In the genomic region with DNA sequence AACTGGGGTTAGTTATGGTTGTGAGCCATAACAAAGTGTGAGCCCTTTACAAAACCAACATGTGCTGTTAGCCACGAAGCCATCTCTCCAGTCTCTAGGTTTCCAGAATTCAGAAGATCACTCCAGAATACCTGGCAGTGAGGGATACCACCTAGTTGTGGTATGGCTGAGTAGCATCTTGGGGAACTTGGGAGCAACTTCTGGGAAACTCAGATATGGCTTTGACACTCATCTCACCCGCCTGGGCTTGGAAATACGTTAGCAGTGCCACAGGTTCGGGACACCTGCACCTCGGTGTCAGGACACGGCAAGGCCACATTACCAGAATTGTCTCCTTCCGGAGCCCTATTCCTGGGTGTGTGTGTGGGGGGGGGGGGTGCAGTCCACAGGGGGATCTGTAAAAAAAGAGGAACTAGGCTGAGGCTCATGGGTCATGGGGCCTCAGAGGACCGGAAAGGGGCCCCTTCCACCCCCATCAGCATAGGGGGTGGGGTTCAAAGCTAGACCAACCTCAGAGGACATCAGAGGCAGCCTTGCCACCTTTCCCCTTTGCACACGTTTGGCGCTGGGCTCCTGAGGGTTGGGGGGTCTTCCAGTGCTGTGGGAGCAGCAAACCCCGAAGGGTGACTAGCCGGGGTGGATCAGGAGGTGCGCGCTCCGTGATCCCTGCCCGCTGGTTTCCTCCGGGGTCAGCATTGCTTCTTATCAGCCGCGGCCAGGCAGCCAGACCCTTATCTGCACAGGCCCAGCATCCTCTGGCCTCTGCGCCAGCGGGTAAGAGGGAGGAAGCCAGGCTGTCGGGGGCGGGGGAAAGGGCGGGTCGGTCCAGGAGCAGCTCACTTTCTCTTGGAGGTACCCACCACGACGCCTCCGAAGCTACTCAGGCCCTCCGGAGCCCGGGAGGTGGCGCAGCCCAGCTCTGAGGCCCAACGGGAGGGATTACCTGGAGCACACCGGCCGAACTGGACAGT, we compare ENCODE assay signal across 8 mouse cellular contexts. TPM values are rescaled to one million over a fixed set of nuclear protein-coding genes. Genes with fewer than 3 reads are reported as not detected.
DNase-seq lines count a peak whose midpoint lies in the region; ATAC-seq and TF ChIP-seq lines count a peak whose summit lies in the region.

Lyl1 (plus strand) TSS at position 517 of the 971 bp plus-strand sequence.

- 19% methylated on average over 33 of the region's 34 CpGs for WGBS in forebrain, embryonic 16.5 days
- WGBS in hindbrain, embryonic 12.5 days: 12% methylated on average over 34 of the region's 34 CpGs
- 12% methylated on average over 34 of the region's 34 CpGs for WGBS in limb, embryonic 15.5 days
- WGBS in midbrain, embryonic 13.5 days: 14% methylated on average over 34 of the region's 34 CpGs

- peak within 1 kb of the TSS; percentile 4; the same call in 1 of the 2 replicates for H3K4me3 ChIP-seq in testis, adult 2 months (ENCODE audit: control insufficient read depth, low read depth, low read length)
- H3K4me3 ChIP-seq in forebrain, embryonic 16.5 days (replicated peaks; ENCODE audit: low read length): no peak within 1 kb of the TSS
- peak within 1 kb of the TSS; percentile 4 for H3K4me3 ChIP-seq in hindbrain, embryonic 12.5 days
- H3K4me3 ChIP-seq in limb, embryonic 15.5 days: peak within 1 kb of the TSS; percentile 15
- peak within 1 kb of the TSS; percentile 14; the same call in 1 of the 2 replicates for H3K4me3 ChIP-seq in midbrain, embryonic 13.5 days (replicated peaks)

- DNase-seq in testis, postnatal 14 days (ENCODE audit: low spot score): no peak
- peak; percentile 59 for DNase-seq in thymus, postnatal 14 days
- no peak for DNase-seq in frontal cortex, adult 2 months (ENCODE audit: extremely low spot score in 1 of 2, low spot score in 1 of 2)

- no peak for ATAC-seq in forebrain, embryonic 16.5 days
- ATAC-seq in hindbrain, embryonic 12.5 days (ENCODE audit: low FRiP score): no peak
- ATAC-seq in limb, embryonic 15.5 days (ENCODE audit: insufficient number of reproducible peaks, low FRiP score, low TSS enrichment, low read depth): no peak
- peak; percentile 49 for ATAC-seq in midbrain, embryonic 13.5 days

- H3K36me3 ChIP-seq in testis, adult 2 months (ENCODE audit: control insufficient read depth, insufficient read depth, low read length): peaks cover 4% of the 10 kb centered on the region
- H3K36me3 ChIP-seq in forebrain, embryonic 16.5 days (ENCODE audit: control insufficient read depth, insufficient read depth): peaks cover 14% of the 10 kb centered on the region; the same call in 1 of the 2 replicates
- H3K36me3 ChIP-seq in hindbrain, embryonic 12.5 days: peaks cover 34% of the 10 kb centered on the region
- H3K36me3 ChIP-seq in limb, embryonic 15.5 days: peaks cover 35% of the 10 kb centered on the region
- peaks cover 41% of the 10 kb centered on the region for H3K36me3 ChIP-seq in midbrain, embryonic 13.5 days

- TF ChIP-seq POLR2A in testis, adult 2 months (IDR thresholded peaks at IDR 0.05; ENCODE audit: control insufficient read depth, low read depth, low read length): no peak

- peak within 1 kb of the TSS; percentile 29; the same call in 1 of the 2 replicates for H3K9ac ChIP-seq in forebrain, embryonic 16.5 days (replicated peaks; ENCODE audit: low read depth, low read length)
- H3K9ac ChIP-seq in hindbrain, embryonic 12.5 days: peak within 1 kb of the TSS; percentile 29; the same call in 1 of the 2 replicates
- H3K9ac ChIP-seq in limb, embryonic 15.5 days: no peak within 1 kb of the TSS
- H3K9ac ChIP-seq in midbrain, embryonic 13.5 days (replicated peaks): no peak within 1 kb of the TSS

- no peak within 1 kb of the TSS for H3K27ac ChIP-seq in testis, adult 2 months (ENCODE audit: control insufficient read depth, insufficient read depth, low read depth, low read length)
- peak within 1 kb of the TSS; percentile 60 for H3K27ac ChIP-seq in forebrain, embryonic 16.5 days (ENCODE audit: low read length)
- H3K27ac ChIP-seq in hindbrain, embryonic 12.5 days: 0 out of 2 replicates have a peak within 1 kb of the TSS, but pooled peaks have one; percentile 30
- H3K27ac ChIP-seq in limb, embryonic 15.5 days: peak within 1 kb of the TSS; percentile 83
- H3K27ac ChIP-seq in midbrain, embryonic 13.5 days: peak within 1 kb of the TSS; percentile 14

- TF ChIP-seq CTCF in testis, adult 2 months (IDR thresholded peaks at IDR 0.05; ENCODE audit: control insufficient read depth, insufficient read depth, insufficient replicate concordance, low read depth, low read length): no peak

- no peaks in the 10 kb centered on the region; the same call in 1 of the 2 replicates for H3K27me3 ChIP-seq in testis, adult 2 months (ENCODE audit: control insufficient read depth, insufficient read depth, low read length)
- H3K27me3 ChIP-seq in forebrain, embryonic 16.5 days (replicated peaks; ENCODE audit: control insufficient read depth, insufficient read depth, low read length): peaks cover 29% of the 10 kb centered on the region
- peaks cover 58% of the 10 kb centered on the region for H3K27me3 ChIP-seq in hindbrain, embryonic 12.5 days
- H3K27me3 ChIP-seq in limb, embryonic 15.5 days: peaks cover 21% of the 10 kb centered on the region
- H3K27me3 ChIP-seq in midbrain, embryonic 13.5 days: peaks cover 59% of the 10 kb centered on the region

- peaks cover 17% of the 10 kb centered on the region for H3K4me1 ChIP-seq in testis, adult 2 months (ENCODE audit: control insufficient read depth, insufficient read depth, low read length)
- peaks cover 36% of the 10 kb centered on the region for H3K4me1 ChIP-seq in forebrain, embryonic 16.5 days (replicated peaks; ENCODE audit: control insufficient read depth, insufficient read depth, low read length)
- peaks cover 28% of the 10 kb centered on the region for H3K4me1 ChIP-seq in hindbrain, embryonic 12.5 days
- peaks cover 59% of the 10 kb centered on the region for H3K4me1 ChIP-seq in limb, embryonic 15.5 days
- peaks cover 17% of the 10 kb centered on the region for H3K4me1 ChIP-seq in midbrain, embryonic 13.5 days (replicated peaks)

- H3K9me3 ChIP-seq in forebrain, embryonic 16.5 days (ENCODE audit: control insufficient read depth, low read length): no peaks in the 10 kb centered on the region
- no peaks in the 10 kb centered on the region for H3K9me3 ChIP-seq in hindbrain, embryonic 12.5 days (replicated peaks)
- H3K9me3 ChIP-seq in limb, embryonic 15.5 days: no peaks in the 10 kb centered on the region
- H3K9me3 ChIP-seq in midbrain, embryonic 13.5 days: no peaks in the 10 kb centered on the region

- no peak within 1 kb of the TSS for H3K4me2 ChIP-seq in forebrain, embryonic 16.5 days (ENCODE audit: low read length)
- H3K4me2 ChIP-seq in hindbrain, embryonic 12.5 days (replicated peaks): peak within 1 kb of the TSS; percentile 22; the same call in 1 of the 2 replicates
- H3K4me2 ChIP-seq in limb, embryonic 15.5 days: no peak within 1 kb of the TSS
- 0 out of 2 replicates have a peak within 1 kb of the TSS, but pooled peaks have one; percentile 10 for H3K4me2 ChIP-seq in midbrain, embryonic 13.5 days (replicated peaks)

RNA-seq across cellular contexts. Expression of gene Lyl1, which starts in this region (rescaled TPM):
- polyA plus RNA-seq in testis, adult 2 months (2012; rRNA removed): 0.93 and 1.2 TPM in 2 replicates
- 2.6 and 2.9 TPM in 2 replicates for polyA plus RNA-seq in forebrain, embryonic 16.5 days (2015; fragmentation: Nextera tagmentation; extraction: Ambion mirVana)
- 4.6 and 4.9 TPM in 2 replicates for polyA plus RNA-seq in hindbrain, embryonic 12.5 days (2016; fragmentation: Nextera tagmentation; extraction: Ambion mirVana)
- 5.6 and 6.0 TPM in 2 replicates for polyA plus RNA-seq in limb, embryonic 15.5 days (2015; fragmentation: Nextera tagmentation; extraction: Ambion mirVana)
- 2.1 and 2.4 TPM in 2 replicates for polyA plus RNA-seq in midbrain, embryonic 13.5 days (2015; fragmentation: Nextera tagmentation; extraction: Ambion mirVana)
- 2.9 and 4.1 TPM in 2 replicates for polyA plus RNA-seq in frontal cortex, adult 2 months (2012; rRNA removed)

Comparison
In these comparisons a context has a peak if more than half of its experiments do, and no peak if none do; other contexts are left out.
1. H3K4me2 ChIP-seq: peak in hindbrain, embryonic 12.5 days (single experiment) and midbrain, embryonic 13.5 days (single experiment); none in forebrain, embryonic 16.5 days (single experiment) and limb, embryonic 15.5 days (single experiment).
2. H3K9ac ChIP-seq: peak in forebrain, embryonic 16.5 days (single experiment) and hindbrain, embryonic 12.5 days (single experiment); none in limb, embryonic 15.5 days (single experiment) and midbrain, embryonic 13.5 days (single experiment).